Mouse (Mus musculus) cortical plate, adult 2 months (tissue): Measurements from ENCODE around the gene Adora3. TPM values are rescaled to one million over a fixed set of nuclear protein-coding genes. Genes with fewer than 3 reads are reported as not detected.

ENCODE experiments used
- H3K27ac ChIP-seq: fragments of 200-500 bp; 2 replicates; pipeline ENCODE4 v1.5.1; 2012; ENCODE audit warnings: low read length, control low read depth, inconsistent platforms; ENCODE audit not compliant: insufficient read depth
- H3K4me1 ChIP-seq: fragments of 200-500 bp; 2 replicates; pipeline ENCODE4 v1.6.1; 2011; ENCODE audit warnings: low read length; ENCODE audit not compliant: control insufficient read depth, insufficient read depth
- H3K4me3 ChIP-seq: fragments of 200-500 bp; 2 replicates; pipeline ENCODE4 v1.5.1; 2011; ENCODE audit warnings: mild to moderate bottlenecking, low read length, control low read depth; ENCODE audit not compliant: insufficient read depth
- CTCF ChIP-seq: fragments of 200-500 bp; IDR thresholded peaks from 2 replicates; pipeline ENCODE4 v1.5.1; 2011; ENCODE audit warnings: mild to moderate bottlenecking, control low read depth, low read length; ENCODE audit not compliant: insufficient read depth; ENCODE audit errors: extremely low read depth
- POLR2A ChIP-seq: fragments of 200-500 bp; IDR thresholded peaks from 2 replicates; pipeline ENCODE4 v1.6.1; 2011; ENCODE audit warnings: mild to moderate bottlenecking, low read length, control low read depth; ENCODE audit not compliant: insufficient read depth; ENCODE audit errors: extremely low read depth
- polyA plus RNA-seq: library from polyadenylated mRNA; depleted of rRNA; stranded (reverse); fragments of >200 nt; gene quantifications from 2 replicates; pipeline ENCODE4 v1.2.3, GENCODE M21; 2012; rRNA removed

Adora3 gene
- 1.5 and 2.0 TPM in 2 replicates for polyA plus RNA-seq

DNA sequence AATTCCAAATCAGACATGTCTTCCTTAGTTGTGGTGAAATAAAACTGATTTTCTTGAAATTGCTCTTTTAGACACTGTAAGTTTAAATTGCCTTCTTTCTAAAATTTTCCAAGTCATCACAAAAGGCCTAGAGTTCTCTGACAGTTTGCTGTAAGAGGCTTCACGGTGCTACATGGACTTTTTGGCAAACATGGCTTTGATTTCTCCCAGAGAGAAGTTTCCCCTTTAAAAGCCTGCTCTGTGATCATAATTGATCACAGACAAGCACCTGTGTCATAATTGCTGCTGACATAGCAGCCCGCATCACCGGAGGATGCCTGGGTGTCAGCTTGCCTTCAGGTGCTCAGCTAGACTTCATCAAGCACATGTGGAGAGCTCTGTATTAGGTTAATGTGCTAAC lies at the start of gene Adora3, which contains the start of gene Tmigd3:
Gene Adora3, plus strand, starts transcription at position 301 of the 400 bp plus-strand sequence.
Gene Tmigd3, plus strand, starts transcription at position 346 of the 400 bp plus-strand sequence.
- H3K4me3 ChIP-seq = no peak within 1 kb of the TSS
- no peak within 1 kb of the TSS for H3K27ac ChIP-seq
- TF ChIP-seq POLR2A (no peak), CTCF (no peak)
- peaks cover 2% of the 10 kb centered on the region for H3K4me1 ChIP-seq

DNA sequence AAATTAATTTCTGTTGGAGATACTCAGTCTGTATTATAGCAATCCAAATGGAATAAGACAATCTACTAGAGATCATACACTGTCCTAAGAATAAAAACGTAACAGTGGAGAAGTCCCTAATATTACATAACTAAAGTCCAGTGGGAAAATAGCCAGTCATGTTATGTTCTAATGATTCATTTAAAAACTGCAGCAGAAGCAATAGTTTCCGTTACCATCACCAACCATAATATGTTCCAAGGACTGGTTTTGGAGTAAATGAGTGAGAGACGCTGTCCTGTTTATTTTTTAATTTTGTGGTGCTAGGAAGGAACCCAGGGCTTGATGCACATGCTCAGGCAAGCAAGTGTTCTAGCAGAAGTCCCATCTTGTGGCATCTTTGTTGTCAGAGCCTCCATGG lies 49.2 kb upstream of the Adora3 start:
- no peak overlapping the region for H3K27ac ChIP-seq
- TF ChIP-seq POLR2A (no peak), CTCF (no peak)
- H3K4me1 ChIP-seq = no peaks in the 10 kb centered on the region
- H3K4me3 ChIP-seq = no peak overlapping the region

DNA sequence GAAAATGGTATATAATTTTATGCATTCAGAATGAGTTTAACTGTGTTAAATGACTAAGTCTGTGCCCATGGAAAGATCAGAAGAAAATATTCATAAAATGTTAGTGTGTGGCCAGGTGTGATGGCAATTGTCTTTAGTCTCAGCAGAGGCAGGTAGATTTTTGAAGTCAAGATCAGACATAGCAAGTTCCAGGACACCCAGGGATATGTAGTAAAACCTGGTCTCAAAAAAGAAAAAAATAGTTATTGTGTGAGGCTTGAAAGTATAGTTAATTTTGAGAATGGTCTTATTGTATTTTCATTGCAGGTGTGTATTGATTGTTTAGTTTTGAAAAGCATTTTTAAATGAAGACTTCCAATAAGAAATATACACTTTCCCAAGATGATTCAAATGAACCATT lies 47.0 kb upstream of the Adora3 start:
- Histone ChIP-seq H3K27ac (no peak overlapping the region), H3K4me3 (no peak overlapping the region), H3K4me1 (no peaks in the 10 kb centered on the region)
- TF ChIP-seq POLR2A (no peak), CTCF (no peak)

DNA sequence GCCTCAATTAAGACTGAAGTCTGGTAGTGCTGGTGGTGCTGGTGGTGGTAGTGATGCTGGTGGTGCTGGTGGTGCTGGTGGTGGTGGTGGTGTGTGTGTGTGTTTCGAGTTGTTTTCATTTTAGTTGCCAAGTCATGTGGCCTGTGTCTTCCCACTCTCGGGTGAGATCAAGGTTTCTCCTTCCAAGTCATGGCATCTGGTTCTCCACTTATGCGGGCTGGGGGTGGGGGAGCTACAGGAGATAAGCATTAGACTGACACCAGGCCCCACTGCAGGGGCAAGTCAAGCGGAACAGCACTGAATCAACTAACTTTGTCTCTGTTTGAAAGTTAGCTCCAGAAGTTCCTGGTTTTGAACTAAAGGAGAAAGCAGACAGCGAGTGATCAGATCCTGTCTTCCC lies 46.6 kb upstream of the Adora3 start:
- Histone ChIP-seq H3K4me3 (no peak overlapping the region), H3K4me1 (no peaks in the 10 kb centered on the region), H3K27ac (no peak overlapping the region)
- TF ChIP-seq POLR2A (no peak), CTCF (no peak)

DNA sequence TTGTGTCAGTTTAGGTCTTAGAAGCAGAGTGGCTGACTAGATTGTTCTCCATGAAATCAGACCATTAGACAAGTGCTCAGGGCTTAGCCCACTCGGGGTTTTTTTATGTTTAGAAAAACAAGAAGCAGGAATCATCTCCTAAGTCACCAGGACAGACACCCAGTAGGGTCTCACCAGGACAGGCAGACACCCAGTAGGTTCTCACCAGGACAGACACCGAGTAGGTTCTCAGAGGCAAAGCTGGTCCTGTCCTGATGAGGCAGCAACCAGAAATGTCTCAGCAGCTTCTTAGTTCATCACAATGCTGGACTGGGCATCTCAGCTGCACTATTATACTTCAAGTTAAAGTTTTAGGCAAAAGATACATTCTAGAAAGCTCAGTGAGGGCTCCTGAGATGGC lies 46.0 kb upstream of the Adora3 start:
- TF ChIP-seq POLR2A (no peak), CTCF (no peak)
- H3K4me1 ChIP-seq = no peaks in the 10 kb centered on the region
- H3K4me3 ChIP-seq = no peak overlapping the region
- H3K27ac ChIP-seq = no peak overlapping the region

DNA sequence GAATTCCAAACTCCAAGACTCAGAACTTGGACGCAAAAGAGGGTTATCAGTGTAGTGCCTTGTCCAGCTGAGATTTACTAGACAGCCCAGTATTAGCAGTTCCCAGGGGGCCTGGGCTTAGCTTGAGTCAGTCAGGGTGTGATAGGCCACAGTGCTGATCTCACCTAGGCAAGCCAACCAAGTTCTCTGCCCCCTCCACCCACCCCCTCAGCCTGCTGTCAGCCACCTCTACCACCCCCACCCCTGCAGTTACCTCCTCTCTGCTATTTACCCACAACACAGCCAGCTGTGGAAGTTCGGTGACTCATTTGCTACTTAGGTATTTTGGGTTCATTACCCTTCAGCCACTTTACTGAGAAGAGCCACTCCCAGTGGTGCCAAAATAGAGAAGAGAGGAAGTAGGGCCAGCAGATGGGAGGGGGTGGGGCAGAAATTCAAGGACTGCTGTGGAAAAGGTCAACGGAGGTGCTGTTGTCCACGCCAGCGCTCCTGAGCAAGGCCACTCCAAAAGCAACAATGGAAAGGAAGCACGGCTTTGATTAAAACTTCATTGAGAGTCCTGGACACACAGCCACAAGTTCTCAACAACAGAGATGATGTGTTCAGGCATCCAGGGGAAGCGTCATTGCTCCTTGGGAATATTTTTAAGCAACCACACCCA lies 45.0 kb upstream of the Adora3 start:
- TF ChIP-seq POLR2A (no peak), CTCF (no peak)

DNA sequence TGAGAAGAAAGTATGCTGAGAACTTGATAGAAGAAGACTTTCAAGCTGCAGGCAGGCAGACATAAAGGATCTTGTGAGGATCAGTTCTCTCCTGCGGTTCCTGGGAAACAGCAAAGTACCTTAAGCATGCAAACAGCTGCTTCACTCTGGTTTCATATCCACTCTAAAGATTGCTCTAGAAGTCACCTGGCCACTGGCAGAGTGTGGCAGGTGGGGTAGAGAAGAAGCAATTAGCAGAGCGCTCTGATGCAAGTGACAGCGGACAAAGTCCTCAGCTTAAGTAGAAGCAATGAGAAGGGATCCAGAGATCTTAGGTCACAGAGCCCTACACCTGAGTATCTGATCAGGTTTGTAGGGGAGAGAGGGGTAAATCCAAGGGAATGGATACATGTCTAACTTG lies 39.1 kb upstream of the Adora3 start:
- Histone ChIP-seq H3K4me1 (no peaks in the 10 kb centered on the region), H3K4me3 (no peak overlapping the region), H3K27ac (no peak overlapping the region)
- TF ChIP-seq POLR2A = no peak
- no peak for TF ChIP-seq CTCF

More for the DNA sequence above, 45.0 kb upstream of the Adora3 start:
- no peaks in the 10 kb centered on the region for H3K4me1 ChIP-seq
- no peak overlapping the region for H3K4me3 ChIP-seq
- peak overlapping the region; percentile 37; the same call in 1 of the 2 replicates for H3K27ac ChIP-seq

DNA sequence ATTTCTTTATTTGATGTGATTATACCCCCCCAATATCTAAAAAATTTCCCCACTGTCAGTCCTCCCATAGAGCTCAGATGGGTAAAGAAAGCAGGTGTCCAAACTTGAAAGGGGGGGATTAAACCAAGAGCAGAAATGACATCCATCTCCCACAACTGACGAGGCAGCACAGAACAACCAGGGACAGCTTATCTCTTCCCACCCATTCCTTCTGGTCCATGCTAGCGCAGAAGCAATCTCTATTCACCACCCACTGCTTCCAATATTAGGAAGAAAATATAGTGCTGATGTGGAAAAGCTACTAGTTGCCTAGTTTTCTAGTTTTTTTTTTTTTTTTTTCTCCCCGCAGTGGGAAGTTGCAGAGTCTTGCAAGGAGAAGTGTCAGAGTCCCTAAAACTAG lies 34.8 kb upstream of the Adora3 start:
- TF ChIP-seq POLR2A = no peak
- TF ChIP-seq CTCF = no peak
- Histone ChIP-seq H3K4me3 (no peak overlapping the region), H3K27ac (no peak overlapping the region), H3K4me1 (no peaks in the 10 kb centered on the region)

DNA sequence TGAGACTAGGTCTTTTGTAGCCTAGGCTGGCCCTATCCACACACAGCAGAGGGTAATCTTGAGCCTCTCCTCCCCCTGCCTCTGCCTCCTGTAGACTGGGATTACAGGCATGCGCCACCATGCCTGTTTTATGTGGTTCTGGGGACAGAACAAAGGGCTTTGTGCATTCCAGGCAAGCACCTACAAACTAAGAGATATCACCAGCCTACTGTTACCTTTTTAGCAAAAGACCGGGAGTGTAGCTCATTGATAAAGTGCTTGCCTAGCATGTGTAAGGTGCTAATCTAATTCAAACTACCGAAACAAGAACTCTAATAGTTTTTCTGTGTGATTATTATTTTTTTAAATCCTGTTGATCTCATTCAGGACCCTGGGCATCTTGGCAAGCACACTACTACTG lies 33.8 kb upstream of the Adora3 start:
- Histone ChIP-seq H3K4me1 (no peaks in the 10 kb centered on the region), H3K27ac (no peak overlapping the region), H3K4me3 (no peak overlapping the region)
- TF ChIP-seq CTCF = no peak

DNA sequence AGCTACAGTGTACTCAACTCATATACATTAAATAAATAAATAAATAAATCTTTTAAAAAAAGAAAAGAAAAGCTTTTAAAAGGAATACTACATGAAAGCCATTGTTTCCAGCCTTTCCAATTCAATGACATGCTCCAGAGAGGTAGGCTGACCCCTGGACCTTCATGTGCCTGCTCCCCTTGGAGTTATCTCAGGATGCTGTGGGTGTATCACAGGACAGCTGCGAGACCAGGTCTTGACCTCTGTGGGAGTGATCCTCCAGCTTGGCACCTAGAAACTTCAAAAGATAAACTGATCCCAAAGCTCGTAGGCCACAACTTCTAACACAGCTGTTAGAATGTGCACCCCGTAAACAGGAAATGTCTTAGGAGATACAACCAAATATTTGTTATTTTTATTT lies 32.0 kb upstream of the Adora3 start:
- H3K27ac ChIP-seq = no peak overlapping the region
- no peaks in the 10 kb centered on the region for H3K4me1 ChIP-seq
- H3K4me3 ChIP-seq = no peak overlapping the region
- TF ChIP-seq CTCF (no peak), POLR2A (no peak)

DNA sequence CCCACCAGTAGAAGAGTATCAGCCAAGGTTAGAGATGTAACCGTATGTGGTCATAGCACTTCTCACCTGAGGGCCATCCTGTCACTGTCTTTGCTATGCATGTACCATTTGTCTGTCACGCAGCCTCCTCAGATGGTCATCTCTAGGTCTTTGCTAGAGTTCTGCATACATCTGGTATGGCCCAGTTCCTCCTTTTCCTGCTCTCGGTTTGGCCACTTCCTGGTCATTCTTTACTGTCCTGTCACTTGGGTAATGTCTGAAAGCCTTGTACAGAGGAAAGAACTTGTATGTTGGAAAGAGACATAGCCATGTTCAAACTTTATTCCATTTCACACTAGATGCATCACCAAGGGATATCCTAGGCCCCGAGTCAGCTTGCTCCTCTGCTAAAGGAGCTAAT lies 30.8 kb upstream of the Adora3 start:
- TF ChIP-seq POLR2A = no peak
- TF ChIP-seq CTCF = no peak
- H3K4me1 ChIP-seq = no peaks in the 10 kb centered on the region
- no peak overlapping the region for H3K27ac ChIP-seq
- no peak overlapping the region for H3K4me3 ChIP-seq
